Mouse (Mus musculus): ENCODE measurements around the gene Smad9.

DNA sequence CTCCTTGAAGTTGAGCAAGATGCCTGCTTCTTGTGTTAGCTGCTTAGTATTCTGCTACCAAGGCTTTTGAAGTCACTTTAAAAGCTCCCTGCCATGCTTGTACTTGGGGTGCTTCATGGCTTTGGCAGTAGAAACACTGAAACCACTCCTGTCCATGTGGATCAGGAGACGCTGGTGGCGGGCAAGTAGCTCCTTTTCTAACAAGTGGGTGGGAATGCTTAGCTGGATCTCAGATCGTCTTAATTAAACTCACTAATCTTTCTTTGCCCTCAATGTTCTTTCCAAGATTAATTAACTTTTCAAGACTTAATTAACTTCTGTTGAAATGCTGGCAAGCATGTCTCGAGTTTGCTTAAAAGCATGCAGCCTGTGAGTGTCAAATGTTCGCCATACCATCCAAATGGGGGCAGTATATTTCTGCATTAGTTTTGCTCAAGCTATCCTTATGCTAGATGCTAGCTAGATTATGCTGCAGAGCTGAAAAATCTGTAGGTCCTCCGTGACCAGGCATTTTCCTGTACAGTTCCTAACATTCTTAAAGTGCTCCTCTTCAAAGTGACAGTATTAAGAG lies 58.1 kb downstream of the Smad9 start:
- TF ChIP-seq CTCF (IDR thresholded peaks at IDR 0.05; ENCODE audit: control insufficient read depth, insufficient read depth, low read length) = no peak
- TF ChIP-seq POLR2A (IDR thresholded peaks at IDR 0.05; ENCODE audit: borderline replicate concordance, control insufficient read depth, low read depth, low read length) = no peak
